Mouse (Mus musculus) heart, postnatal 36 days (tissue): ENCODE results near the gene Fam83e. TPM values are rescaled to one million over a fixed set of nuclear protein-coding genes. Genes with fewer than 3 reads are reported as not detected.

ENCODE experiments used
- DNase-seq, 2 experiments: peaks; one replicate each; pipeline ENCODE4 v3.0.0; 2021 to 2022
- intact Hi-C: fragments of 180-260 bp; cut with DNase I; formaldehyde crosslinking; loops from one replicate; pipeline ENCODE4 v1.15.1; 2025
- total RNA-seq, 2 experiments: library from RNA; stranded (reverse); gene quantifications; 2 replicates each; pipeline ENCODE4 v1.2.3; 2021

Fam83e gene
- total RNA-seq, 2 experiments from 2014 or later: 0.17 to 0.30 TPM

DNA sequence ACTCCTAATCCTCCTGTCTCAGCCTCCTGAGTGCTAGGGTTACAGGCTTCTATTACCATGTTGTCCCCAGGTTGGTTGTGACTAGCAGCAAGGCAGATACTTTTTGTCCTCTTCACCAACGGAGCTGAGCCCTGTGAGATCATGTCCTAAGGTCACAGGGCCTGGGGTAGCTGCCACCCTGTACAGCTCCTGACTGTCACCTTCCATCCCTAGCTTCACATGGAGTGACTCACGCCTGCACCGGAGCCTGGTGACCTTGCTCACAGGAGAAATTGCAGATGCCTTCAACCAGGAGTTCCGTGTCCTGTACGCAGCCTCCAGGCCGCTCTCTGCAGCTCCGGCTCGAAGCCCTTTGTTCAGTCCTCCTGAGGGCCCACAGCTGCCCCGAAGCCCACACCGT lies 5.4 kb downstream of the Fam83e start:
- intact Hi-C loops: no loop called here
- DNase-seq: no peak

DNA sequence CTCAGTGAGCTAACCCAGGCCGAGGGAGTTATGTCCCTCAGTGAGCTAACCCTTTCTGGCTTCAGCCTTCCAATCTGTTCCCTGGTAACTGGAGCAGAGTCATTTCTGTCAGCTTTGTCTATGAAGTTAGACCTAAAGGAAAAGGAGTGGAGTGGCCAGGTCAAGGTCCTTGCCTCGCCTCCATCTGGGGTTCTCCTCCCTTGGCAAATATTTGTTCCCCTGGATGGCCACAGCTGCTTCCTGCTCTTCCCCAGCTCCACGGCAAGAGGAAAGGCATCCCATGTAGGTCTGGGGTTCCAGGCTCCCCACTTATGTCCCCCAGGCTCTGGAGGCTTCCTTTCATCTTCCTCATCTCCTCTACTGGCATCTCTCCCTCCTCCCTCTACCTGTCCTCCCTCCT lies 6.6 kb downstream of the Fam83e start:
- DNase-seq: no peak
- intact Hi-C loops: no loop called here

DNA sequence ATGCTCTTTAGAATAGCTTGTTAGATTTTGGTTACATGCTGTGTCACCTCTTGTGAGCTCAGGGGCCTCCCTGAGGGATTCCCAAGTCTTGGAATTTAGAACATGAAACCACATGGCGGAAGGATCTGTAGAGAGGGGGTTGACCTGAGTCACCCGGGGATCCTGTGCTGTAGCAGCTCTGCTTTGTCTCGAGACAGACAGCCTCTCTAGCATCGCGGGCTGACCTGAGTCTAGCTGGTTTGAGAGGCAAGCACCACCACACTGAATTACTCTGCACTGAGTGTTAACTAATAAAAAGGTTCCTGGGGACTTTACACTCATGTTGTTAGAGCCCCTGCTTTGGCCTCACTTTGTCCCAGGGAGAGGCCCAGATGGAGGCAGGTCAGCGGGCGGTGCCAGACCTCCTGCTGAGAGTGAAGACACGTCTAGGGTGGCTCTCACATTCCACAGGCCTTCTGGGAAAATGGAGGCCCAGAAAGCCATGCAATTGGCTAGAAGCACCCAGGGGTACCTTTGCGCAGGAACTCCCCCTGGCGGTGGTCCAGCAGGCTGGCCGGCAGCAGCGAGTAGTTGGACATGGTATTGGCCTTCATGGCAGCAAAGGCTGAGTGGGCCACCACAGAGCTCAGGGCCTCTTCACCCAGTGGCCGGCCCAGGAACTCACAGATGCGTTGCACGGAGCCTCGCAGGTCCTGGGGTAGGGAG lies 9.9 kb downstream of the Fam83e start:
- intact Hi-C loops: no loop called here
- DNase-seq: no peak

DNA sequence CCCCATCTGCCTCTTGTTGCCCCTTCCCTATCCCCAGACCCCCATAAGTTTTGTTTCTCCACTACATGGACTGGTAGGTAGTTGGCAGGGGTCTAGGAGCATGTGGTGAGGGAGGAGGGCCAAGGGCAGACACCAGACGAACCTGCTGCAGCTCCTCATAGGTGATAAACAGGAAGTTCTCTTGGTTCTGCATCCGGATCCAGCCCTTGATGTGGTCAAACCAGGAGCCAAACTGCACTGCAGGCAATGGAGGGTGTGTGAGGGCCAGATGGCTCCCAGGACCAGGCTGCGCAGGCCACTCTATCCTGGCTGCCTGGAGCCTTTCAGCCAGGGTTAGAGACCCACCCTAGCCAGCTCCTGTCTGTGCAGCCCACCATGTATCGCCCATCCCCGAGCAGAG lies 12.5 kb downstream of the Fam83e start:
- DNase-seq: no peak
- intact Hi-C loops: no loop called here

DNA sequence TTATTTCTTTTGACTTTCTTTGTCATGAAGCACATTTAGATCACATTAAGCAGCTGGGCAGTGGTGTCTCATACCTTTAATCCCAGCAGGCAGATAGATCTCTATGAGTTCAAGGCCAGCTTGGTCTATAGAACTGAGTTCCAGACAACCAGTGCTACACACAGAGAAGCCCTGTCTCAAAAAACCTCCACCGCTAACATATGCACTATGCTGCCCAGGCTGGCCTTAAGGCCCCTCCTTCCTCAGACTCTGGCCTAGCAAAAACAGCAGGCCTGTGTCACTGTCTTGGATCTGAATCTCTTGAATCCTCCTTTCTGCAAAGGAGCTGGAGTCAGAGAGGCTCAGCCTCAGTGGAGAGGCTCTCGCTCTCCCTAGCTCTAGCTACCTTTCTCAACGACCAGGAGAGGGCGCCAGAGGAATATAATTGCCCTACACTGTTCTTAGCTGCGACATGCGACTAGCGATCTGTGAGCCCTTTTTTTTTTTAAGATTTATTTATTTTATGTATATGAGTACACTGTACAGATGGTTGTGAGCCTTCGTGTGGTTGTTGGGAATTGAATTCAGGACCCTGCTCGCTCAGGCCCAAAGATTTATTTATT lies 18.3 kb downstream of the Fam83e start:
- intact Hi-C loops: loop anchor here (1.0 to 2.0 kb wide), 3 partner anchors 62 to 270 kb away; no protein-coding TSS in a partner anchor
- peak; percentile 77 to 86 for DNase-seq

DNA sequence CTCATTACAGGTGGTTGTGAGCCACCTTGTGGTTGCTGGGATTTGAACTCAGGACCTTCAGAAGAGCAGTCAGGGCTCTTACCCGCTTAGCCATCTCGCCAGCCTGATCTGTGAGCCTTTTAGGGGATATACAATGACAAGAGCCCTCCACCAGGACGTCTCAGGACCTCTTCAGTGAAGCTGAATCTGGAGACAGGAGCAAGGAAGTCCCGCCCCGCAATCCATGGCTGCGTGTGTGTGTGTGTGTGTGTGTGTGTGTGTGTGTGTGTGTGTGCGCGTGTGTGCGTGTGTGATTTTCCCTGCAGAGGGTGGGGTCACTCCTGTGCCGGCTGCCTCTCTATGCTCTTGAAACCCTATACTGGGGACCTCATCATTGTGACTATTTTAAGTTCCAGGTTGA lies 18.8 kb downstream of the Fam83e start:
- intact Hi-C loops: loop anchor here (1.0 to 2.0 kb wide), 3 partner anchors 61 to 269 kb away; no protein-coding TSS in a partner anchor
- no peak for DNase-seq

DNA sequence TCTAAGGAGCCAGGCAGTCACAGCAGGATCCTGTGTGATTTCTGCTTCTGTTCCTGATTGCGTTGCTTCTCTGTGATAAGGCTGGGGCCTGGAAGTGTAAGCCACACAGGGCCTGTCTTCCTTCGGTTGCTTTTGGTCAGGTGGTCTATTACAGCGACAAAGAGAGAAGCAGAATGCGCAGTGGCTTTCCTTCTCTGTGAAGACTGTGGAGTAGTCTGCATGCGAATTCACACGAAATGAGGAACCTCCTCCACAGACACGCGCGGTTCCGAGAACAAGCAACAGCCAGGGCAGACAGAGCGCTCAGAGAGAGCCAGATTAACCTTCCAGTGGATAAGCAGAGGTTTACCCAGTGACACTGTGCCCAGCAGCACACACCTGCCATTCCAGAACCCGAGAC lies 20.3 kb downstream of the Fam83e start:
- DNase-seq: no peak
- intact Hi-C loops: no loop called here

DNA sequence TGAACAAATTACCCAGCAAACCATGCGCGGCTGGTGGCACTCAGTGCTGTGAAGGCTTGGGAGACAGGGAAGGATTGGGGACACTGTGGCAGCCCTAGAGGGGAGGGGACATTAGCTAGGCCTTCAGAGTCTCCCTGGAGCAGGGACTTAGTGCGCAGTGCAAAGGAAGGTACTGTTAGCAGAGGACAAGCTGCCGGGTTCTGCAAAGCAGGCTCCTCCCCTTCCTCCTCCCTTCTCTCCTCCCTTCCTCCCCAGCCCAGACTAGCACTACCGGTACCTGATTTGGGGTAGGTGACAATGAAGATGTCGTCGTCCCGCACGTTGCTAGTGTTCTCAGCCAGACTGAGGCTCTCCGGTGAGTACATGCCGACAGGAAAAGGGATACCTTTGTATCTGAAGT lies 20.8 kb downstream of the Fam83e start:
- intact Hi-C loops: no loop called here
- DNase-seq: no peak

DNA sequence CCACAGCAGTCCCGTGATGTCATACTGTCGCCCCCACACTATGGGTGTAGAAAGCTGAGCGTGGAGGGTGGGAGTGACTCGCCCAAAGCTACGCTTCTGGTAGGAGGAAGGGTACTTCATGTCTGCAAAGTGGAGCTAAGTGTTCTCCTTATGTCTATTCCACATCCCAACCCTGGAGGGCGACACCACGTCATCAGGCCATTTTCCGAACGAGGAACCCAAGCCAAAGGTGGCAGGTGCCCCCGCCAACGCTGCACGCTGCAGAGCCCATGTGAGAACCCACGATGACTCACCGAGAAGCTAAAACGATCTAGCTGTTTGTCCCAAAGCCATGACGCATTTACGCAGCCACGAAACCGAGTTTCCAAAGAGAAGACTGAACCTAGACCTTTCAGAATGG lies 21.3 kb downstream of the Fam83e start:
- no peak for DNase-seq
- intact Hi-C loops: no loop called here

DNA sequence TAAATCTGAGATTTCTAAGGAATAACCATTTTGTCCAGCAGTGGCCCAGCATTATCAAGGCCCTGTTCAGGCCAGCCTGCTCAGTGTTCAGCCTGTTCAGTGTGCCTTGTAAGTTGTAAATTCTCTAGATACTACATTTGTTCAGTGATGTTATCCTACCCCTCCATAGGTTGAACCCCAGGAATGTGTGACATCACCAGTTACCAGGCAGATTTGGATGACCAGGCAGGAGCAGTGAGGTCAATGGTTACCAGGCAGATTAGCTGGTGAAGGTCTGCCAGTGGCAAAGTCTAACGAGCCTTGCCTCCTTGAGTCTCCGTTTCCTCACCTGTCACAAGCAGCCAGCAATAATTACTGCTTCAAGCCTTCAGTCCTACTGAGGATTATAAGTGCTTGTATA lies 23.4 kb downstream of the Fam83e start:
- peak in 1 of 2 experiments; percentile 60 for DNase-seq
- intact Hi-C loops: no loop called here

DNA sequence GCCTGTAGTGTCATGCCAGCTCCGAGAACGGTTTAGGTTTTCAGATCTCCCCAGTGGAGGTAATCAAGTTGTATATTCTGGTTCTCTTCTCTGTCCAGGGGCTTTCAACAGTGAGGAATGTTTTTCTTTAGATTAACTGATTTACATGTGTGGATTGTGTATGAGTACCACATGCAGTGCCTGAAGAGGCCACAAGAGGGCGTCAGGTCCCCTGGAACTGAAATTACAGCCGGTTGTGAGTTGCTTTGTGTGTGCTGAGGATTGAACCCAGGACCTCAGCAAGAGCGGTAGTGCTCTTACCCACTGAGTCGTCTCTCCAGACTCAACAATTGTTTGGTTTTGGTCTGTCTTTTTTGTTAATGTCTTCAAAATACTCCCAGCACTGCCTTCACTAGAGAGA lies 25.5 kb downstream of the Fam83e start:
- DNase-seq: no peak
- intact Hi-C loops: no loop called here

DNA sequence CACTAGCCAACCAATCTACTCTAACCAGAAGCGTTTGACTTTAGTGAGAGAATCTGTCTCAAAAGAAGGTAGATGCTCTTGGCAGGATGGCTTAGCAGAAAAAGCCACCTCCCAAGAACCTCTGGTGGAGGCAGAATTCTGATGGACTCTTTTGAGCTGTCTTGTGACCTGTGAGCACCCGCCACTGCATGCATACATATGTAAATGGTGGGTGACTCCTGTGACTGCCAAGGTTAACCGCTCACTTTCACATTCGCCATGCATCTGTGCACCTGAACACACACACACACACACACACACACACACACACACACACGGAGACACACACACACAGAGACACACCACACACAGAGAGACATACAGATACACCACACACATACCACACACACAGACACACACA lies 26.4 kb downstream of the Fam83e start:
- intact Hi-C loops: no loop called here
- DNase-seq: no peak

DNA sequence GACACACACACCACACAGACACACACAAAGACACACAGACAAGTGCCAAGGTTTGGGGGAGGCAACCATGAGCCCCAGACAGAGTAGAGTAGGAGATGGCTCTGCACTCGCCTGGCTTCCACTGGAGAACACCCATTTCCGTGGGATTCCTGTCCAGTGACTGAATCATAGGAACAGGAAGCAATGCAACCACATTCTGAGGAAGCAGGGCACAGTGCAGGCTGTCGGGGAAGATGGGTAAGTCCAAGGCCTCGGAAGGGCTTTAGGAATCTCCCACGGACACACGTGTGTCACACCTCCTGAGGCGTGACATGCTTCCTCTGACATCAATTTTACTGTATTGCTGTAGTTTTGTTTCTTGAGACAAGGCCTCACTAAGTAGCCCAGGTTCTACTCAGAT lies 27.1 kb downstream of the Fam83e start:
- intact Hi-C loops: no loop called here
- DNase-seq: no peak

DNA sequence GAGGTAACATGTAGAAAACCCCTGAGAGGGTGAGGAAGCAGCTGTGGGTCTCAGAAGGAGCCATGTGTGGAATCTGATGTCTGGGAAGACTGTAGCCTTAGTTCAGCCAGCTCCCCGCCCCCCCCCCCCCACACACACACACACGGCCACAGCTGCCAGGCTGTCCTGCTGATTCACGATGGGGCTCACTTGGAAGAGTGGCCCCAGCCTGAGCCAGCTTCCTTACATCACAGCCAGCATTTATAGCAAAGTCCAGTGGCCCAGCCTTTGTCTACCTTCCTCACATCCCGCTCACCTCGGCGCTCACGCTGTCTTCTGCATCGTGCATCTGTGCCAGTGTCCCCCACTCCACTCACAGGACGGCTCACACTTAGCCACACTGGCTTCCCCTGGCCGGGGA lies 28.4 kb downstream of the Fam83e start:
- intact Hi-C loops: no loop called here
- DNase-seq: no peak

DNA sequence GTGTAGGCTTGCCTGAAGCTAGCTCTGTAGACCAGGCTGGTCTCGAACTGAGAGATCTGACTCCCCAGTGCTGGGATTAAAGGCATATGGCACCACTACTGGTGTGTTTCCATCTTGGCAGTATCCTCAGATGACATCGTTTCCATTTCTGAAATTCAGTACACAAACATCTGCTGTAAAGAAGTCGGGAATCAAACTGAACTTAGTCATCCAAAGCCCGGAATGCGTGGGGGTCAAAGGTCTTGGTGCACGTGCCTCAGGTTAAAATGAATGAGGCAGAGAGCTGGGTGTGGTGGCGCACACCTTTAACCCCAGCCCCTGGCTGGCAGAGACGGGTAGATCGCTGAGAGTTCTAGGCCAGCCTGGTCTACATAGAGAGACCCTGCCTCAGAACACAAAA lies 29.1 kb downstream of the Fam83e start:
- DNase-seq: no peak
- intact Hi-C loops: no loop called here

DNA sequence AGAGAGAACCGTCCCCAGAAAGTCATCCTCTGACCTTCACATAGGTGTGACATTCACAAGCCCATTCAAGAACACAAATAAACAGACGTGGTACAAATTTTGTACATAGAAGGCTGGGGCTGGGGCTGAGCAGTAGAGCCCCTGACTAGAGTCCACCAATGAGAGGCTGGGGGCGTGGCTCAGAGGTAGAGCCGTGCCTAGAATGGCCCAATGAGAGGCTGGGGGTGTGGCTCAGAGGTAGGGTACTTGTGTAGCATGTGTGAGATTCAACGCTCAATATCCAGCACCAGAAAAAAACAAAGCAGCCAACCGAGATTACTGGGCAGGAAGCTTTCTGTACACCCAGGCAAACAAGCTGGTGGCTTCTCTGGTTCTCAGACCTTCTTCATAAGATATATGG lies 34.7 kb downstream of the Fam83e start:
- intact Hi-C loops: no loop called here
- no peak for DNase-seq

DNA sequence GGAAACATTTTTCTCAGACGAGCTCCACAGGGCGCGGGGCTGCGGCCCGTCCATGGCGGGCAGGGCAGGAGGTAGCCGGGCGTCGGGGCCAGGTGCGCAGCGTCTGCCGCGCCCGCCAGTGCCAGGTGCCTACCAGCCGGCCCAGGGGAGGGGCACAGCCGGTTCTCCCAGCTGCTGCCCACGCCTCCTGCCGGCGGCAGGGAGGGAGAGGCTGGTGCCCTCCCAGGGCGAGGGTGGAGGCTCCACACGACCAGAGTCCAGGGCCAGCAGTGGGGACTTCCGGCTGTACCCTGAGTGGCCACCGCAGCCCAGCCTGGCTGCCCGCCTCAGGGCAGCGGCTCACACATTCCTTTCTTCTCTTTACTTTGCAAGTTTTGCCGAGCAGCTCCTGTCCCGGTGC lies 38.4 kb downstream of the Fam83e start:
- intact Hi-C loops: no loop called here
- DNase-seq: no peak

DNA sequence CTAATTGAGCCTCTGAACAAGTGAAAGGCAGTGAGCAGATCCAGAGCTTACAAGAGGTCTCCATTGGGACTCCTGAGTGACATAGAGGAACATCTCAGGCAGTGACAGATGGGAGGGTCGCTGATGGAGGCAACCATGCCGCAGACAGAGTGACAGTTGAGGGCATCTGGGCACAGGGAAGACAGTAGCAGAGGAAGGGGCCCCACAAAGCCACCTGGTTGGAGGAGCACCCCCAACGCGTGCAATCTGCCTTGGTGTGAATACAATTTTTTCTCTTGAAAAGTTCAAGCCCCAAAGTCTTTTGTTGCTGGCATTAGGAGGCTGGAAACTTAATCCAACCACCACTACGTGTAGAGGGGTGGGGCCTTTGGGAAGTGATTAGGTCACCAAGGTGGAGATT lies 39.1 kb downstream of the Fam83e start:
- intact Hi-C loops: no loop called here
- no peak for DNase-seq

DNA sequence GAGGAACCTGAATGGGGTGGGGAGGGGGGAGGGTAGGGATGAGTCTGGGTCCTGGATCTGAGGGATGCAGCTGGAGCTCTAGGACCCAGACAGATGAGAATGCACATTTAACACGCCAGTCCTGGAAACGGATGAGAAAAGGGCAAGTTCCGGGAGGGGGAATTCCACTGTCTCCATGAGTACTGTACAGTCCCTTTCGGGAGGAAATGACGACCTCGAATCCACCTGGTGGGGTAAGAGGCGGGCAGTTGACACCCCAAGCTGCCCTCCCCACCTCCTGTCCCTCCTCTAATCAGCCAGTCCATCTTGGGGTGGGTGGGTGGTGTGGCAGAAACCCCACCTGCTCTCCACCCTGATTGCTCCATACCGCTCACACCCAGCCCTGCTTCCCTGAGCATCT lies 45.0 kb downstream of the Fam83e start:
- intact Hi-C loops: no loop called here
- DNase-seq: no peak

DNA sequence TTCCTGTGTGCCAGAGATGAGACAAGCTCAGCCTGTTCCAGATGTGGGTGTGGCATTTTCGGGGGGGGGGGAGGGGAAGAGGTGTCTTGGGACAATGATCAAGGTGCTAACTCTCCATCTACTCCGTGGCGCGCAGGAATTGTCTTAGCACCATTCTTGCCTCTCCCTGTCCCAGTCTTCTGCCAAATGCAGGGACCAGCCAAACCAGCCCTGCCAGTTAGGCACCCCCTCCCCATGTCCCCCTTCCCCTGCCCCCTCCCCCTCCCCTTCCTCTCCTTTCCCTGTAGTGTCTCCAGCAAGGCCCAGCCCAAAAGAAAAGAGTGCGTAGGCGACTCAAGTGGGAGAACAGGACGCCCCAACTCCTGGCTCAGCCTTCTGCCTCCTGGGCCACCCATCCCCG lies 45.8 kb downstream of the Fam83e start:
- intact Hi-C loops: no loop called here
- DNase-seq: no peak

DNA sequence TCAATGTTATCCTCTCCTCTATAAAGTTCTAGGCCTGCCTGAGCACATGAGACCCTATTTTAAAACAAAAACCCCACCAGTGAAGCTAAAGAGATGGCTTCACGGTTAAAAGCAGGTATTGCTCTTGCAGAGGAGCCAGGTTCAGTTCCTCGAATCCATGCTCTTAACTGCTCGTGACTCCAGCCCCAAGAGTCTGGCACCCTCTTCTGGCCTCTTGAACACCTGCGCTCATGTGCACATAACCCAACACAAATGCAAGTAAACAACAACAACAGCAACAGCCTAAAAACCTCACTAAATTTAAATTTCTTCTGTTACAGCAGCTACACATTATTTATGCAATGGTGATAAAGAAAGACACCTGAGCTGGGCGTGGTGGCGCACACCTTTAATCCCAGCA lies 46.5 kb downstream of the Fam83e start:
- no peak for DNase-seq
- intact Hi-C loops: no loop called here

DNA sequence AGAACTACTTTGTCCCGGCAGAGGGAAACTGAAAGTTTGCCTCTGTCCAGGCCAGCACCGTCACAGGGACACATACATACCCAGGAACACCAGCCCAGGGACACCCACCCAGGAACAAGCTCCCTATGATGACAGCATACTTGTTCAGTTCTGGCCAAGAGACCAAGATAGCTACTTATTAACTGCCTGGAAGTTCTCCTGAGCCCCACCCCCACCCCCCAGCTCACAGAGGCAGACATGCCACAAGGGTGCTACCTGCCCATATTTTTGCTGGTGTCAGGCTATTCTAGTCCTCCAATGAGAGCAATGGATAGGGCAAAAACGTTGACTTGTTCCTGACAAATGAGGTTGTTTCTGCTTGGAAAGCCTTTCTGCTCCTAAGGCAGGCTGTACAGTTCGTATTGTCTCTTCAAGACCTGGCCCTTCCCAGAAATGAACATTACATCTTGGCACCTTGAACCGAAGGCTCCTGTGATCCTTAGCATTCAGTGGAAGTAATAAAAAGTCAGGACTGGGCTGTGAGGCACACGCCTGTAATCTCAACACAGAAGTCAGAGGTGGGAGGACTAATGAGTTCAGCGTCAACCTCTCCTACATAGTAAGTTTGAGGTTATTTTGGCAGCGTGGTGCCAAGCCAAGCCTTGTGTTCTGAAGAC lies 49.5 kb downstream of the Fam83e start:
- intact Hi-C loops: no loop called here
- DNase-seq: no peak
